Mouse (Mus musculus): ENCODE data around the gene Tmem120a. TPM values are rescaled to one million over a fixed set of nuclear protein-coding genes. Genes with fewer than 3 reads are reported as not detected.

Gene Tmem120a
- polyA plus RNA-seq, 1 experiment from 2014 or later: 76.8 TPM

- no peaks in the 10 kb centered on the region for H3K9me3 ChIP-seq (ENCODE audit: control insufficient read depth, low read length)
Observed at GRCm38 (mm10) chr5:135727871-135728270, 16.4 kb downstream of the Tmem120a start.

GRCm38 (mm10) chr5:135726641-135727346 is 17.5 kb downstream of the Tmem120a start:
- Histone ChIP-seq H3K9ac (replicated peaks; ENCODE audit: low read length) (peak overlapping the region; percentile 41; the same call in 1 of the 2 replicates), H3K27me3 (ENCODE audit: control insufficient read depth, insufficient read depth, low read length) (no peaks in the 10 kb centered on the region), H3K9me3 (ENCODE audit: control insufficient read depth, low read length) (no peaks in the 10 kb centered on the region), H3K4me1 (ENCODE audit: control insufficient read depth, insufficient read depth, low read length) (peaks cover 32% of the 10 kb centered on the region), H3K27ac (replicated peaks; ENCODE audit: low read depth, low read length) (peak overlapping the region; percentile 94), H3K4me3 (replicated peaks; ENCODE audit: low read depth, low read length) (peak overlapping the region; percentile 21; the same call in 1 of the 2 replicates), H3K4me2 (ENCODE audit: low read length) (peak overlapping the region; percentile 49), H3K36me3 (ENCODE audit: control insufficient read depth, insufficient read depth, low read length) (peaks cover 36% of the 10 kb centered on the region)
- DNase-seq (no peak), ATAC-seq (ENCODE audit: low FRiP score, low TSS enrichment) (no peak)
- WGBS: 60% methylated on average over 2 of the region's 2 CpGs

More at GRCm38 (mm10) chr5:135727871-135728270, 16.4 kb downstream of the Tmem120a start:
- Histone ChIP-seq H3K27ac (replicated peaks; ENCODE audit: low read depth, low read length) (no peak overlapping the region), H3K4me1 (ENCODE audit: control insufficient read depth, insufficient read depth, low read length) (peaks cover 32% of the 10 kb centered on the region), H3K36me3 (ENCODE audit: control insufficient read depth, insufficient read depth, low read length) (peaks cover 46% of the 10 kb centered on the region), H3K4me2 (ENCODE audit: low read length) (no peak overlapping the region), H3K9ac (replicated peaks; ENCODE audit: low read length) (no peak overlapping the region), H3K27me3 (ENCODE audit: control insufficient read depth, insufficient read depth, low read length) (no peaks in the 10 kb centered on the region), H3K4me3 (replicated peaks; ENCODE audit: low read depth, low read length) (no peak overlapping the region)
- no peak for ATAC-seq (ENCODE audit: low FRiP score, low TSS enrichment)
- 94% methylated on average over 9 of the region's 9 CpGs for WGBS
- DNase-seq: no peak

GRCm38 (mm10) chr5:135725991-135726390 is 18.3 kb downstream of the Tmem120a start:
- peak overlapping the region; percentile 49 for H3K4me2 ChIP-seq (ENCODE audit: low read length)
- peak overlapping the region; percentile 21 for H3K4me3 ChIP-seq (replicated peaks; ENCODE audit: low read depth, low read length)
- H3K27ac ChIP-seq (replicated peaks; ENCODE audit: low read depth, low read length): peak overlapping the region; percentile 94
- 21% methylated on average over 6 of the region's 6 CpGs for WGBS
- peaks cover 32% of the 10 kb centered on the region for H3K4me1 ChIP-seq (ENCODE audit: control insufficient read depth, insufficient read depth, low read length)
- H3K9me3 ChIP-seq (ENCODE audit: control insufficient read depth, low read length): no peaks in the 10 kb centered on the region
- ATAC-seq (ENCODE audit: low FRiP score, low TSS enrichment): no peak
- H3K27me3 ChIP-seq (ENCODE audit: control insufficient read depth, insufficient read depth, low read length): no peaks in the 10 kb centered on the region
- peaks cover 28% of the 10 kb centered on the region for H3K36me3 ChIP-seq (ENCODE audit: control insufficient read depth, insufficient read depth, low read length)
- no peak for DNase-seq
- peak overlapping the region; percentile 41; the same call in 1 of the 2 replicates for H3K9ac ChIP-seq (replicated peaks; ENCODE audit: low read length)

- DNase-seq (peak; percentile 84), ATAC-seq (ENCODE audit: low FRiP score, low TSS enrichment) (peak; percentile 87)
- Histone ChIP-seq H3K4me2 (ENCODE audit: low read length) (peak overlapping the region; percentile 49), H3K27me3 (ENCODE audit: control insufficient read depth, insufficient read depth, low read length) (no peaks in the 10 kb centered on the region), H3K27ac (replicated peaks; ENCODE audit: low read depth, low read length) (peak overlapping the region; percentile 94), H3K4me1 (ENCODE audit: control insufficient read depth, insufficient read depth, low read length) (peaks cover 32% of the 10 kb centered on the region), H3K4me3 (replicated peaks; ENCODE audit: low read depth, low read length) (peak overlapping the region; percentile 21), H3K9ac (replicated peaks; ENCODE audit: low read length) (peak overlapping the region; percentile 41), H3K9me3 (ENCODE audit: control insufficient read depth, low read length) (no peaks in the 10 kb centered on the region), H3K36me3 (ENCODE audit: control insufficient read depth, insufficient read depth, low read length) (peaks cover 22% of the 10 kb centered on the region)
- 0% methylated on average over 8 of the region's 8 CpGs for WGBS
Observed at GRCm38 (mm10) chr5:135725391-135725841, 18.8 kb downstream of the Tmem120a start.

- peaks cover 20% of the 10 kb centered on the region for H3K36me3 ChIP-seq (ENCODE audit: control insufficient read depth, insufficient read depth, low read length)
- peak overlapping the region; percentile 41 for H3K9ac ChIP-seq (replicated peaks; ENCODE audit: low read length)
- DNase-seq (peak; percentile 76), ATAC-seq (ENCODE audit: low FRiP score, low TSS enrichment) (peak; percentile 80)
- no peak overlapping the region for H3K4me3 ChIP-seq (replicated peaks; ENCODE audit: low read depth, low read length)
- H3K9me3 ChIP-seq (ENCODE audit: control insufficient read depth, low read length): no peaks in the 10 kb centered on the region
- peaks cover 32% of the 10 kb centered on the region for H3K4me1 ChIP-seq (ENCODE audit: control insufficient read depth, insufficient read depth, low read length)
- H3K27ac ChIP-seq (replicated peaks; ENCODE audit: low read depth, low read length): peak overlapping the region; percentile 94
- no peaks in the 10 kb centered on the region for H3K27me3 ChIP-seq (ENCODE audit: control insufficient read depth, insufficient read depth, low read length)
- peak overlapping the region; percentile 49 for H3K4me2 ChIP-seq (ENCODE audit: low read length)
- WGBS: 5% methylated on average over 9 of the region's 9 CpGs
Observed at GRCm38 (mm10) chr5:135724536-135725322, 19.5 kb downstream of the Tmem120a start.

GRCm38 (mm10) chr5:135723165-135723751 is 21.0 kb downstream of the Tmem120a start:
- Histone ChIP-seq H3K36me3 (ENCODE audit: control insufficient read depth, insufficient read depth, low read length) (peaks cover 20% of the 10 kb centered on the region; the same call in 1 of the 2 replicates), H3K27me3 (ENCODE audit: control insufficient read depth, insufficient read depth, low read length) (no peaks in the 10 kb centered on the region), H3K9me3 (ENCODE audit: control insufficient read depth, low read length) (no peaks in the 10 kb centered on the region), H3K9ac (replicated peaks; ENCODE audit: low read length) (no peak overlapping the region), H3K27ac (replicated peaks; ENCODE audit: low read depth, low read length) (no peak overlapping the region), H3K4me2 (ENCODE audit: low read length) (no peak overlapping the region), H3K4me3 (replicated peaks; ENCODE audit: low read depth, low read length) (no peak overlapping the region), H3K4me1 (ENCODE audit: control insufficient read depth, insufficient read depth, low read length) (peaks cover 32% of the 10 kb centered on the region)
- 76% methylated on average over 3 of the region's 3 CpGs for WGBS
- ATAC-seq (ENCODE audit: low FRiP score, low TSS enrichment) (no peak), DNase-seq (no peak)

- H3K36me3 ChIP-seq (ENCODE audit: control insufficient read depth, insufficient read depth, low read length): peaks cover 30% of the 10 kb centered on the region
- no peak overlapping the region for H3K27ac ChIP-seq (replicated peaks; ENCODE audit: low read depth, low read length)
- H3K4me3 ChIP-seq (replicated peaks; ENCODE audit: low read depth, low read length): no peak overlapping the region
- H3K4me1 ChIP-seq (ENCODE audit: control insufficient read depth, insufficient read depth, low read length): peaks cover 31% of the 10 kb centered on the region
- no peak for DNase-seq
- 80% methylated on average over 11 of the region's 11 CpGs for WGBS
- H3K9me3 ChIP-seq (ENCODE audit: control insufficient read depth, low read length): no peaks in the 10 kb centered on the region
- ATAC-seq (ENCODE audit: low FRiP score, low TSS enrichment): no peak
- no peaks in the 10 kb centered on the region for H3K27me3 ChIP-seq (ENCODE audit: control insufficient read depth, insufficient read depth, low read length)
- no peak overlapping the region for H3K9ac ChIP-seq (replicated peaks; ENCODE audit: low read length)
- H3K4me2 ChIP-seq (ENCODE audit: low read length): no peak overlapping the region
Observed at GRCm38 (mm10) chr5:135722121-135722520, 22.1 kb downstream of the Tmem120a start.

- H3K36me3 ChIP-seq (ENCODE audit: control insufficient read depth, insufficient read depth, low read length): peaks cover 40% of the 10 kb centered on the region
- H3K9ac ChIP-seq (replicated peaks; ENCODE audit: low read length): no peak overlapping the region
- DNase-seq (no peak), ATAC-seq (ENCODE audit: low FRiP score, low TSS enrichment) (no peak)
- H3K9me3 ChIP-seq (ENCODE audit: control insufficient read depth, low read length): no peaks in the 10 kb centered on the region
- H3K4me1 ChIP-seq (ENCODE audit: control insufficient read depth, insufficient read depth, low read length): peaks cover 21% of the 10 kb centered on the region
- H3K27me3 ChIP-seq (ENCODE audit: control insufficient read depth, insufficient read depth, low read length): no peaks in the 10 kb centered on the region
- WGBS: 93% methylated on average over 8 of the region's 8 CpGs
- no peak overlapping the region for H3K27ac ChIP-seq (replicated peaks; ENCODE audit: low read depth, low read length)
- no peak overlapping the region for H3K4me3 ChIP-seq (replicated peaks; ENCODE audit: low read depth, low read length)
- H3K4me2 ChIP-seq (ENCODE audit: low read length): no peak overlapping the region
Observed at GRCm38 (mm10) chr5:135721076-135721475, 23.2 kb downstream of the Tmem120a start.
